Mouse (Mus musculus) ES-E14 (cell line): ENCODE results near the gene Bak1.

Experiments
- CHD2 ChIP-seq: IDR thresholded peaks from 2 replicates; pipeline ENCODE4 v1.6.1; 2014; ENCODE audit warnings: mild to moderate bottlenecking, low read depth, low read length, inconsistent platforms
- HCFC1 ChIP-seq: IDR thresholded peaks from 2 replicates; pipeline ENCODE4 v1.6.1; 2012; ENCODE audit warnings: low read length, inconsistent platforms, borderline replicate concordance; ENCODE audit not compliant: insufficient read depth
- MAFK ChIP-seq: IDR thresholded peaks from 2 replicates; pipeline ENCODE4 v1.6.1; 2014; ENCODE audit warnings: mild to moderate bottlenecking, low read depth, low read length, inconsistent platforms; ENCODE audit not compliant: insufficient read depth
- ZC3H11A ChIP-seq: IDR thresholded peaks from 2 replicates; pipeline ENCODE4 v1.6.1; 2012; ENCODE audit warnings: low read depth, mild to moderate bottlenecking, inconsistent platforms, low read length, borderline replicate concordance
- ZNF384 ChIP-seq: IDR thresholded peaks from 2 replicates; pipeline ENCODE4 v1.6.1; 2012; ENCODE audit warnings: low read depth, low read length, inconsistent platforms

GRCm38 (mm10) chr17:27023342-27023741, 5.5 kb downstream of the Bak1 start:
- TF ChIP-seq ZNF384 (no peak), MAFK (no peak), HCFC1 (no peak), CHD2 (no peak), ZC3H11A (no peak)
